Mouse (Mus musculus): ENCODE results near the gene Taf10. TPM values are rescaled to one million over a fixed set of nuclear protein-coding genes. Genes with fewer than 3 reads are reported as not detected.

Gene Taf10
- polyA plus RNA-seq (2014; fragmentation: Nextera tagmentation; extraction: Ambion mirVana) = 175 and 191 TPM in 2 replicates

DNA sequence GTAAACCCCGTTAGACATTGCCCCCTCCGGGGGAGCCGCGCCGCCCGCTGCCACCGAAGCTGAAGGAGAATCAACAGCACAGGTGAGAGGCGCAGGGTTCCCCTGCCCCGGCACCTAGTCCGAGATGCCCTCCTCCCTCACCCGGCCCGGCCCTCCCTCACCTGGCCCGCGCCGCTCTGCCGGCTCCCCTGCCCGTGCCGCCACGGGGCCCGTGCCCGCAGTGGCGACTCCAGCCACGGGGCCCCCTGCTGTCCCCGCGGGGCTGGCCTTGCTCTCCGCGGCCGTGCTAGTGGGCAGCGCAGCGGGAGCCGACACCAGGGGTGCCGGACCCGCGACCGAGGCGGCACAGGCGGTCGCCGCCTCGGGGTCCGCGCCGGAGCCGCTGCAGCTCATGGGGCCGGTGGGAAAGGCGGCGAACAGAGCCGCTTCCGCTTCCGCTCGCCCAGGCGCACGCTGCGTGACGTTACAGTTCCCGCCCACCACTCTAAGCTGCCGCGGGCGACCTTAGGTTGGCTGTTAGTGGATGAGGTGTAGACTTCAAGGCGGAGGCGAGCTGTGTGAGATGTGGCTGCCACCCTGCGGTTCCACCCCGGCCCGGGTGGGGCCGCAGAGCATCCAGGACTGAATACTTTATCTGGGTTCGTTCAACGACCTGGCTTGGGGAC lies at the start of gene Taf10:
Gene Taf10, minus strand, starts transcription at position 436 of the 665 bp plus-strand sequence.
- ATAC-seq (ENCODE audit: low FRiP score) (peak; percentile 98), DNase-seq (ENCODE audit: low spot score) (peak; percentile 91)
- peak within 1 kb of the TSS; percentile 91 for H3K9ac ChIP-seq (ENCODE audit: low read depth, low read length)
- no peaks in the 10 kb centered on the region for H3K4me1 ChIP-seq (replicated peaks; ENCODE audit: control insufficient read depth, insufficient read depth, low read length)
- no peaks in the 10 kb centered on the region for H3K27me3 ChIP-seq (ENCODE audit: control insufficient read depth, insufficient read depth, low read length)
- peak within 1 kb of the TSS; percentile 77 for H3K4me2 ChIP-seq (replicated peaks; ENCODE audit: low read depth, low read length)
- under 1% methylated on average over 51 of the region's 67 CpGs for WGBS
- no peaks in the 10 kb centered on the region for H3K9me3 ChIP-seq (ENCODE audit: control insufficient read depth, low read length)
- H3K4me3 ChIP-seq (ENCODE audit: low read depth, low read length) = peak within 1 kb of the TSS; percentile 92
- peak within 1 kb of the TSS; percentile 75 for H3K27ac ChIP-seq (ENCODE audit: low read depth, low read length)
- no peaks in the 10 kb centered on the region for H3K36me3 ChIP-seq (ENCODE audit: control insufficient read depth, insufficient read depth, low read length)

DNA sequence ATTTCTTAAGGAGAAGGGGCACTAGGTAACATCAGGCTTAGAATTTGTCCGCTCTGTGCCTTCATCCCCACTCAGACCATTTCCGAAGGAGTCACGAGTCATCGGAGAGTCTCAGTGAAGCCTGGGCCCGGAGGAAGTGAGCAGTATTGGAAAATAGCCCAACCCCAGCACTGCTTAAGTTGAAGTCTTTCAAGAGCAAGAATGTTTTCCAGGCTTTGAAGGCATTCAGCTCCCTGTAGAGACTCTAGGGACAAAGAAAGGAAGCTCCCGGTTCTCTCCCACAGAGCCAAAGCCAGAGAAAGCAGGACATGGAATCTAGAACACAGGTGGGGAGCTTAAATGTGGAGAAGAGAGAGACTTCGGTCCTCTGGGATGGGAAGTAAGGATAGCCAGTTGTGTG lies 49.5 kb upstream of the Taf10 start:
- no peak overlapping the region for H3K27ac ChIP-seq (ENCODE audit: low read depth, low read length)
- DNase-seq (ENCODE audit: low spot score) (no peak), ATAC-seq (ENCODE audit: low FRiP score) (no peak)
- H3K4me2 ChIP-seq (replicated peaks; ENCODE audit: low read depth, low read length) = no peak overlapping the region
- H3K9ac ChIP-seq (ENCODE audit: low read depth, low read length) = no peak overlapping the region
- WGBS = 78% methylated on average over 7 of the region's 7 CpGs
- no peaks in the 10 kb centered on the region for H3K4me1 ChIP-seq (replicated peaks; ENCODE audit: control insufficient read depth, insufficient read depth, low read length)
- no peaks in the 10 kb centered on the region for H3K9me3 ChIP-seq (ENCODE audit: control insufficient read depth, low read length)
- H3K36me3 ChIP-seq (ENCODE audit: control insufficient read depth, insufficient read depth, low read length) = no peaks in the 10 kb centered on the region
- H3K4me3 ChIP-seq (ENCODE audit: low read depth, low read length) = no peak overlapping the region
- H3K27me3 ChIP-seq (ENCODE audit: control insufficient read depth, insufficient read depth, low read length) = no peaks in the 10 kb centered on the region

DNA sequence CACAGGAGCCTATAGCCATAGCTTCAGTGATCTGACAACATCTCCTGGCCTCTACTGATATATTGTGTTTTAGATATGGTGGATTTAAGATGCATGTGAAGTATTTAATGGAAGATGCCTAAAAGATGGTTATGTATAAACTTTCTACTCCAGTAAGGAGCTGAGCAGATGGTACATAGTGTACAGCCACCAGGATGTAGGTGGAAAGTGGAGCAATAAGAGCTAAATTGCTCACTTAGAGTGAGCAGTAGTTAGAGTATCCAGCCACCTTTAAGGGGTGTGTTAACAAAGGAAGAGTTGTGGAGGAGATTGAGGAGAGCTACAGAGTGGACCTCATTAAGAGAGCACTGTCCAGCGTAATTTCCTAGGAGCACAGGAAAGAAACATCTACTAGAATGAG lies 47.0 kb upstream of the Taf10 start:
- ATAC-seq (ENCODE audit: low FRiP score) = no peak
- no peaks in the 10 kb centered on the region for H3K9me3 ChIP-seq (ENCODE audit: control insufficient read depth, low read length)
- H3K4me2 ChIP-seq (replicated peaks; ENCODE audit: low read depth, low read length) = no peak overlapping the region
- DNase-seq (ENCODE audit: low spot score) = no peak
- no peaks in the 10 kb centered on the region for H3K27me3 ChIP-seq (ENCODE audit: control insufficient read depth, insufficient read depth, low read length)
- H3K27ac ChIP-seq (ENCODE audit: low read depth, low read length) = no peak overlapping the region
- 94% methylated on average over 1 of the region's 1 CpGs for WGBS
- no peaks in the 10 kb centered on the region for H3K36me3 ChIP-seq (ENCODE audit: control insufficient read depth, insufficient read depth, low read length)
- H3K9ac ChIP-seq (ENCODE audit: low read depth, low read length) = no peak overlapping the region
- no peaks in the 10 kb centered on the region; the same call in 1 of the 2 replicates for H3K4me1 ChIP-seq (replicated peaks; ENCODE audit: control insufficient read depth, insufficient read depth, low read length)
- H3K4me3 ChIP-seq (ENCODE audit: low read depth, low read length) = no peak overlapping the region

DNA sequence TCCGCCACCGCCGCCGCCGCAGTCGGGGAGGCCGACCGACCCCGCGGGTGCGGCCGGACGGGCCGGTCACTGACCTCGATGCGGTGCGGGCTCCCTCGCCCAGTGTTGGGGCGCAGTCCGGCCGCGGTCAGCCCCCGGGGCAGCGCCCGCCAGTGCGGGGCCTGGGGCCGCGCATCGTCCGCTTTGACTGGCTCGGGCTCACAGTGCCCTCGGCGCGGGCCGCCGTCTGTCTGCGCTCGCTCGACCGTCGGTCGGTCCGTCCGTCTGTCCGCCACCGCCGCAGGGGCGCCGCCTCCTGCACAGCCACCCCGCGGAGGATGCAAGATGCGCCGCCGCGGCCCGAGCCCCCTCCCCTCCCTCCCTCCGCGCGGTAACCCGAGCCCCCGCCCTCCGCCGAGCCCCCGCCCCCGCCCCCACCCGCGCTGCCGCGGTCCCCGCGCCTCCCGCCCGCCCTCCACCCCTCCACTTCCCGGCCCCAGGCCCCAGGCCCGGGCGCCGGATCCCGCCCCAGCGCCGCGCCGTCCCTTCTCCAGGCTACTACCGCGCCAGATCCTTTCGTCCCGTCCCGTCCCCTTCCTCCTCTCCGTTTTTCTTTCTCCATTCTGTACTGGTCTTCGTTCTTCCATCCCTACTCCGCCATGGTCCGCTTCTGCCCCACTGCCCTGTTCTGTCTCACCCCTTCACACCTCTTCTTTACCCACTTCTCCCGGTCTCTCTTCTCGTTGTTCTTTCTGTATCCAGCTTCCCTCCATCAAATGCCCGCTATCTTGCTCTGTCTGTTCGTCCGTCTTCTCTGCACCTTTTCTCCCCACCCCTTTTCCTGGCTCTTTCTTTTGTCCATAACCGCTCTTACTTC lies 43.4 kb upstream of the Taf10 start, which contains the start of gene Dchs1:
Gene Dchs1, minus strand, starts transcription at position 370 of the 856 bp plus-strand sequence.
- H3K4me1 ChIP-seq (replicated peaks; ENCODE audit: control insufficient read depth, insufficient read depth, low read length) = peaks cover 2% of the 10 kb centered on the region; the same call in 1 of the 2 replicates

DNA sequence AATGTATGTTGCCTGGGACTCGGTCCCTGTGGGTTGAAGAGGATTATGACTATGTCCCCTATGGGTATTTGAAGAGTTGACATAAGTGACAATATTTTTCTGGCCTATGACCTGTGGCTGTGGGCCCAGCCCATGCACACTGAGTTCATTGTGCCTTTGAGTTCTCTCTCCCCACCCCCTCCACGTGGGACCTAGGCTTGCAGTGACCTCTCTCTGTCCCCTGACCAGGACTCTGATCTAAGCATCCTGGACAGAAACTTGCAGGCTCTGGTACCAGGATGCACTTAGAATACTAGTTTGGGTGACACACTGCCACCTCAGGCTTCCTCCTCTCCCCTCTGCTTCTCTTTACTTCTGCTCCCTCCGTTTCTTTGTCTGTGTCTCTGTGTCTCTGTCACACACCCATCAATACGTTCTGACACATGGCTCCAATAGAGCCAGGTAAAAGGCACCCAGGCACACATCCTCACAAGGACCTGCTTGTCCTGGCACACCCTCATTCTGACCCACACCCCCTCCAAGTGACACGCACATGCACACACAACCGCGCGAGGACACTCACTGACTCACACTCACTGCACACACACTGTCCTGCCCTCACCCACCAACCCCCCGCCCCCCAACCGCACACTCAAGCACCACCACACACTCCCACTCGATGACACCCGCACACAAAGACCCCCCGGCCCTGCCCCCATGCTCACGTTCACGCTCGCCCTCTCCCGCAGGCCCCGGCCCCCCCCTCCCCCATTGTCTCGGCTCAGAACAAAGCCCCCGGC lies 42.5 kb upstream of the Taf10 start:
- H3K27me3 ChIP-seq (ENCODE audit: control insufficient read depth, insufficient read depth, low read length) = no peaks in the 10 kb centered on the region
- H3K36me3 ChIP-seq (ENCODE audit: control insufficient read depth, insufficient read depth, low read length) = no peaks in the 10 kb centered on the region
- peaks cover 2% of the 10 kb centered on the region; the same call in 1 of the 2 replicates for H3K4me1 ChIP-seq (replicated peaks; ENCODE audit: control insufficient read depth, insufficient read depth, low read length)
- no peaks in the 10 kb centered on the region for H3K9me3 ChIP-seq (ENCODE audit: control insufficient read depth, low read length)
- WGBS = 10% methylated on average over 16 of the region's 20 CpGs
- DNase-seq (ENCODE audit: low spot score) = peak; percentile 62
- peak overlapping the region; percentile 95 for H3K4me3 ChIP-seq (ENCODE audit: low read depth, low read length)
- peak overlapping the region; percentile 74 for H3K4me2 ChIP-seq (replicated peaks; ENCODE audit: low read depth, low read length)
- H3K9ac ChIP-seq (ENCODE audit: low read depth, low read length) = peak overlapping the region; percentile 98
- peak overlapping the region; percentile 94 for H3K27ac ChIP-seq (ENCODE audit: low read depth, low read length)
- peak; percentile 79 for ATAC-seq (ENCODE audit: low FRiP score)

More for the DNA sequence above, 43.4 kb upstream of the Taf10 start, which contains the start of gene Dchs1:
- Histone ChIP-seq H3K27ac (ENCODE audit: low read depth, low read length) (peak within 1 kb of the TSS; percentile 94), H3K4me3 (ENCODE audit: low read depth, low read length) (peak within 1 kb of the TSS; percentile 95), H3K27me3 (ENCODE audit: control insufficient read depth, insufficient read depth, low read length) (no peaks in the 10 kb centered on the region), H3K9ac (ENCODE audit: low read depth, low read length) (peak within 1 kb of the TSS; percentile 98), H3K4me2 (replicated peaks; ENCODE audit: low read depth, low read length) (peak within 1 kb of the TSS; percentile 74), H3K9me3 (ENCODE audit: control insufficient read depth, low read length) (no peaks in the 10 kb centered on the region), H3K36me3 (ENCODE audit: control insufficient read depth, insufficient read depth, low read length) (no peaks in the 10 kb centered on the region)
- ATAC-seq (ENCODE audit: low FRiP score) = peak; percentile 82
- DNase-seq (ENCODE audit: low spot score) = peak; percentile 75
- WGBS = 0% methylated on average over 19 of the region's 97 CpGs

DNA sequence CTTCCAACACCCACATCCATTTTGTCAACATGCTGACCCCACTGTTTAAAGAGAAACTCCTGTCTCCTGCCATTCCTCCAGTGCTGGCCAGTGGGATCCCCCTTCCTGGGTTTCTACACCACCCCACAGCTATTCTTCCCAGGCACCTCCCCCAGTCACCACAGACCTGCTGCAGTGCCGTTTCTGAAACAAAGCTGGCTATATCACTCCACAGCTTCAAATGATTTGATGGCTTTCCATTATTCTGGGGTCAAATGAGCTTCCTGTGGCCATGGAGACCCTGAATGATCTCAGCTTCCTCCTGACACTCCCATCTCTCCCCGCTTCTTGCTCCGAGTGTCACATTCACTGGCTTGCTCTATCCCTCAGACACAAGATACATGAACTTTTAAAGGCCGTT lies 40.4 kb upstream of the Taf10 start:
- Histone ChIP-seq H3K4me2 (replicated peaks; ENCODE audit: low read depth, low read length) (no peak overlapping the region; the same call in 1 of the 2 replicates), H3K36me3 (ENCODE audit: control insufficient read depth, insufficient read depth, low read length) (no peaks in the 10 kb centered on the region), H3K4me1 (replicated peaks; ENCODE audit: control insufficient read depth, insufficient read depth, low read length) (peaks cover 2% of the 10 kb centered on the region; the same call in 1 of the 2 replicates), H3K27me3 (ENCODE audit: control insufficient read depth, insufficient read depth, low read length) (no peaks in the 10 kb centered on the region), H3K9me3 (ENCODE audit: control insufficient read depth, low read length) (no peaks in the 10 kb centered on the region), H3K9ac (ENCODE audit: low read depth, low read length) (peak overlapping the region; percentile 17; the same call in 1 of the 2 replicates), H3K27ac (ENCODE audit: low read depth, low read length) (no peak overlapping the region), H3K4me3 (ENCODE audit: low read depth, low read length) (no peak overlapping the region)
- no peak for ATAC-seq (ENCODE audit: low FRiP score)
- DNase-seq (ENCODE audit: low spot score) = no peak
- WGBS = 19% methylated on average over 4 of the region's 4 CpGs

DNA sequence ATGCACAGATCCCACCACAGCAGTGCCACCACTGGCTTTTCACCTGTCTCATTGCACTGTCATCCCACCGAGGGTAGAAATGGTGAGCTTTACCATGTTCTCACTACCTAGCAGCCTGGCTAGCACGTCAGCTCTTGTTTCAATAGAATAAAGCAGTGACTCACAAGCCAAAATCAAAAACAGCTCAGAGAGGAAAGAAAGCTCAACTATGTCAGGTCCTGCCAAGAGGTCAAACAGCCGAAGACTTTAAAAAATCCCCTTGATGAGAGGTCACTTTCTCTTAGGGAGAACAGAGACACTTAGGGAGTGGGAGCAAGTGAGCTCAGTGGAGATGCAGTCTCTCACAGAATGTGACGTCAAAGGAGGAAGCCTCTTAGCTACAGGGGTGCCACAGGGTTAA lies 39.7 kb upstream of the Taf10 start:
- Histone ChIP-seq H3K4me3 (ENCODE audit: low read depth, low read length) (no peak overlapping the region), H3K9ac (ENCODE audit: low read depth, low read length) (no peak overlapping the region), H3K27me3 (ENCODE audit: control insufficient read depth, insufficient read depth, low read length) (no peaks in the 10 kb centered on the region), H3K4me2 (replicated peaks; ENCODE audit: low read depth, low read length) (no peak overlapping the region), H3K27ac (ENCODE audit: low read depth, low read length) (no peak overlapping the region), H3K4me1 (replicated peaks; ENCODE audit: control insufficient read depth, insufficient read depth, low read length) (peaks cover 3% of the 10 kb centered on the region; the same call in 1 of the 2 replicates), H3K9me3 (ENCODE audit: control insufficient read depth, low read length) (no peaks in the 10 kb centered on the region), H3K36me3 (ENCODE audit: control insufficient read depth, insufficient read depth, low read length) (no peaks in the 10 kb centered on the region)
- WGBS = 43% methylated on average over 4 of the region's 4 CpGs
- ATAC-seq (ENCODE audit: low FRiP score) (no peak), DNase-seq (ENCODE audit: low spot score) (no peak)

DNA sequence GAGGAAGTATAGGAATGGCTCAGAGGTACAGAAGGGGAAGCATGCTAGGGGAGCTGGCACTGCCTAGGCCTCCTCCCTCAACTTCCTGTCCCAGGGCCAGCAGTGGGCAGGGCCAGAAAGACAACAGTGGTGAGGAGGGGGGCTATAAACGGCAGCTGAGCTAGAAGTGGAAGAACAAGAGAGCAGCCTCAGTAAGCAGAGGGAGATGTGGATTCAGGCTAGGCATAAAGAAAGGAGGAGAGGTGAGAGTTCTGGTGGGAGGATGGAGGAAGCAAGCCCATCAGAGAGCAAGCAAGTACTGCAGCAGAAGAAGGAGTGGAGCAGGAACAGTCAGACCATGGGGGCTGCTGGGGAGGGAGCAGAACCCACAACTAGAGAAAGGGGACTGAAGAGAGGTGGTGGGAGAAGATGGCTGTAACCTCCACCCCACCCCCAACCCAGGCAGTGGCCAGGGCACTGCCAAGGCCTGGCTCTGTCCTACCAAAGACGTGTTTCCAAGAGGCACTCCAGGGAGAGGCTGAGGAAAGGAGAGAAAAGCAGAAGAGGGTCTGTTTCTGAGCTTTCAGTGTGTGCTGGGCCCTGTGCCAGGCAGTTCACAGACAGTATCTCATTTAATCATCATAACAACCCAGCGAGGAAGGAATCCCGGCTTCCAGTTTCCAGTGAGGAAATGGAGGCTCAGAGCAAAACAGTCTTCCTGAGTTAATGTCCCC lies 34.5 kb upstream of the Taf10 start:
- H3K36me3 ChIP-seq (ENCODE audit: control insufficient read depth, insufficient read depth, low read length) = no peaks in the 10 kb centered on the region
- WGBS = 48% methylated on average over 4 of the region's 4 CpGs
- peak; percentile 77 for ATAC-seq (ENCODE audit: low FRiP score)
- H3K4me2 ChIP-seq (replicated peaks; ENCODE audit: low read depth, low read length) = no peak overlapping the region
- H3K9ac ChIP-seq (ENCODE audit: low read depth, low read length) = peak overlapping the region; percentile 29; the same call in 1 of the 2 replicates
- peaks cover 5% of the 10 kb centered on the region for H3K4me1 ChIP-seq (replicated peaks; ENCODE audit: control insufficient read depth, insufficient read depth, low read length)
- no peaks in the 10 kb centered on the region for H3K27me3 ChIP-seq (ENCODE audit: control insufficient read depth, insufficient read depth, low read length)
- H3K9me3 ChIP-seq (ENCODE audit: control insufficient read depth, low read length) = no peaks in the 10 kb centered on the region
- no peak overlapping the region for H3K4me3 ChIP-seq (ENCODE audit: low read depth, low read length)
- H3K27ac ChIP-seq (ENCODE audit: low read depth, low read length) = peak overlapping the region; percentile 72
- DNase-seq (ENCODE audit: low spot score) = no peak
